Mouse (Mus musculus) midbrain, postnatal 0 days (tissue): ENCODE results near the gene Nelfb. TPM values are rescaled to one million over a fixed set of nuclear protein-coding genes. Genes with fewer than 3 reads are reported as not detected.
A peak's percentile ranks its signal among the peaks of the same experiment; 100 is the strongest.

Experiments
- ATAC-seq: fragments of 200-750 bp; cut with Nextera tagmentation; 2 replicates; pipeline ENCODE4 v1.8.0; 2017; ENCODE audit warnings: moderate number of reproducible peaks, mild to moderate bottlenecking, moderate TSS enrichment, moderate library complexity; ENCODE audit not compliant: low FRiP score
- DNase-seq: peaks from one replicate; pipeline ENCODE4 v3.0.0-alpha.2; 2015; ENCODE audit warnings: low spot score
- H3K27ac ChIP-seq: fragments of 300-500 bp; sonication (generic); 2 replicates; pipeline ENCODE4 v1.5.1; 2014; ENCODE audit warnings: low read depth, mild to moderate bottlenecking, low read length, mixed read lengths
- H3K27me3 ChIP-seq: fragments of 300-500 bp; sonication (generic); 2 replicates; pipeline ENCODE4 v1.6.1; 2014; ENCODE audit warnings: low read length, control low read depth, mixed read lengths; ENCODE audit not compliant: insufficient read depth
- H3K36me3 ChIP-seq: fragments of 300-500 bp; sonication (generic); 2 replicates; pipeline ENCODE4 v1.6.1; 2014; ENCODE audit warnings: low read length, control low read depth, mixed read lengths; ENCODE audit not compliant: insufficient read depth
- H3K4me1 ChIP-seq: fragments of 300-500 bp; sonication (generic); 2 replicates; pipeline ENCODE4 v1.6.1; 2014; ENCODE audit warnings: mild to moderate bottlenecking, control low read depth, antibody characterized with exemption, low read length, mixed read lengths; ENCODE audit not compliant: insufficient read depth
- H3K4me2 ChIP-seq: fragments of 300-500 bp; sonication (generic); 2 replicates; pipeline ENCODE4 v1.6.1; 2014; ENCODE audit warnings: low read depth, mild to moderate bottlenecking, low read length, mixed read lengths; ENCODE audit not compliant: poor library complexity, severe bottlenecking
- H3K4me3 ChIP-seq: fragments of 300-500 bp; sonication (generic); 2 replicates; pipeline ENCODE4 v1.5.1; 2014; ENCODE audit warnings: low read depth, mild to moderate bottlenecking, low read length, moderate library complexity
- H3K9ac ChIP-seq: fragments of 300-500 bp; sonication (generic); replicated peaks from 2 replicates; pipeline ENCODE4 v1.6.1; 2014; ENCODE audit warnings: mild to moderate bottlenecking, low read length, moderate library complexity, mixed read lengths; ENCODE audit not compliant: poor library complexity, severe bottlenecking
- H3K9me3 ChIP-seq: fragments of 300-500 bp; sonication (generic); 2 replicates; pipeline ENCODE4 v1.6.1; 2016; ENCODE audit warnings: low read length, control low read depth
- CTCF ChIP-seq: IDR thresholded peaks from 2 replicates; pipeline ENCODE4 v1.5.1; 2016; ENCODE audit warnings: antibody characterized with exemption, mild to moderate bottlenecking
- WGBS: fragments of 180-500 bp; shearing (Covaris S2); extraction: QIAGEN DNeasy Blood & Tissue Kit; methylation state at CpG from one replicate; pipeline ENCODE4 v1.1.7; 2014; 5-methylcytosine and 5-hydroxymethylcytosine counted together
- polyA plus RNA-seq: library from polyadenylated mRNA; unstranded; fragments of >200 nt; fragmentation: Nextera tagmentation; extraction: Ambion mirVana; gene quantifications from 2 replicates; pipeline ENCODE4 v1.2.1, GENCODE M21; 2015
- total RNA-seq: library from RNA; depleted of rRNA; stranded (reverse); fragments of >200 nt; gene quantifications from 2 replicates; pipeline ENCODE4 v1.2.3, GENCODE M21; 2014

Nelfb gene
- total and polyA plus RNA-seq, 2 experiments from 2014 or later: 87.0 to 90.4 TPM

- no peak for TF ChIP-seq CTCF
- H3K27ac ChIP-seq: no peak overlapping the region
- H3K36me3 ChIP-seq: no peaks in the 10 kb centered on the region
- 60% methylated on average over 1 of the region's 1 CpGs for WGBS
- no peak overlapping the region for H3K9ac ChIP-seq
- no peaks in the 10 kb centered on the region for H3K27me3 ChIP-seq
- DNase-seq: peak; percentile 44
- ATAC-seq: no peak
- no peaks in the 10 kb centered on the region for H3K9me3 ChIP-seq
- H3K4me3 ChIP-seq: no peak overlapping the region
- no peak overlapping the region for H3K4me2 ChIP-seq
- H3K4me1 ChIP-seq: peaks cover 13% of the 10 kb centered on the region; the same call in 1 of the 2 replicates
These were observed 39.5 kb downstream of the Nelfb start for GRCm38 (mm10) chr2:25171769-25172153.

DNA sequence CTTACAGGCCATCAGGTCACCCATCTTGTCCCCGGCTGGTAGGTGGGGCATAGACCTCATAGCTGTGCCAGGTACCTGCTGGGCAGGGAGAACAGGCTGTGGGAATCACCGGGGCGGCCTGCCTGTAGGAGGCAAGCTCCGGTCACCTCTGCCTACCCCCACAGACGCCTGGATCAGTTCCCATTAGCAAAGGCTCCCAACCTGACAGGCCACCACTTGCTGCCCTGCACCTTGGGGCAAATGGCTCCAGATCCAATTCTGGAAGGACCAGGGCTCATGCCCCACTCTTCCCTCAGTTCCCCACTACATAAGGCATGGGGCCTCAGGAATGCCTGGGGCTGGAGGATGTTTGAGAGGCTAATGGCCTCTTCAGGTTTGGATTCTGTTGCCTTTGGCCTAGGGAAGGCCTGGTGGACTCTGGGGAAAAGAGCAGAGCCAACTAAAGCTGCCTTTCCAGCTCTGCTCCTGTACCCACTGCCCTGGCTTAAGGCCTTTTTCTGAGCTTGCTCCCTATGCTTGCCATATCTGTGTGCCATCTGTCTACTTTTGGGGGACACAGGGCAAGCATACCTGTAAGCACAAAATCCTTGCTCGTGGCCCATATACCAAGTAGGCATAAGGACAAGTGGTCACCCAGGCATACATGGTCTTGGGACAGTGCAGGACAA is 40.1 kb downstream of the Nelfb start:
- ATAC-seq: no peak
- 87% methylated on average over 6 of the region's 6 CpGs for WGBS

GRCm38 (mm10) chr2:25170326-25171100 is 40.8 kb downstream of the Nelfb start:
- ATAC-seq: no peak
- Histone ChIP-seq H3K36me3 (no peaks in the 10 kb centered on the region), H3K4me1 (peaks cover 11% of the 10 kb centered on the region; the same call in 1 of the 2 replicates), H3K4me3 (no peak overlapping the region), H3K4me2 (no peak overlapping the region), H3K27ac (no peak overlapping the region), H3K9me3 (no peaks in the 10 kb centered on the region), H3K27me3 (no peaks in the 10 kb centered on the region), H3K9ac (no peak overlapping the region)
- WGBS: 81% methylated on average over 10 of the region's 10 CpGs
- no peak for DNase-seq
- TF ChIP-seq CTCF: no peak

More for the DNA sequence above, 40.1 kb downstream of the Nelfb start:
- H3K27ac ChIP-seq: no peak overlapping the region
- DNase-seq: no peak
- H3K9me3 ChIP-seq: no peaks in the 10 kb centered on the region
- no peak for TF ChIP-seq CTCF
- H3K4me1 ChIP-seq: peaks cover 11% of the 10 kb centered on the region; the same call in 1 of the 2 replicates
- H3K4me2 ChIP-seq: no peak overlapping the region
- H3K27me3 ChIP-seq: no peaks in the 10 kb centered on the region
- H3K36me3 ChIP-seq: no peaks in the 10 kb centered on the region
- no peak overlapping the region for H3K4me3 ChIP-seq
- H3K9ac ChIP-seq: no peak overlapping the region

DNA sequence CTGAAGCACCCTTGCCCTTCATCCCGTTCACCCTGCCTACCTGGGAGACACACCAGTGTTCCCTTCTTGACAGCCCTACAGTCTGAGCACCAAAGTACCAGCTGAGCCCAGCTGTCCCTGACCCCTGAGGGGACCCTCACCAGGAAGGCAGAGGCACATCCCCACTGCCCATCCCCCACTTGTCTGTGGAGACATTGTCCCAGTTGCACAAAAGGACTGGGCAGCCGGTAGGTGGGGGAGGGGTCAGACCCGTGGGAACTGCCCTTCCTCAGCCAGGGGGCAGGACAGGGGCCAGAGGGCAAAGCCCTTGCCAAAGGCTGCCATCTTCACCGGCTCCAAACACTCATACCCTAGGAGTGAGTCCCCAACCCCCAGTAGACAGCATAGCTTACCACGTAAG is 41.5 kb downstream of the Nelfb start:
- Histone ChIP-seq H3K9ac (no peak overlapping the region), H3K4me1 (peaks cover 11% of the 10 kb centered on the region; the same call in 1 of the 2 replicates), H3K4me3 (no peak overlapping the region), H3K27ac (no peak overlapping the region), H3K27me3 (no peaks in the 10 kb centered on the region), H3K4me2 (no peak overlapping the region), H3K9me3 (no peaks in the 10 kb centered on the region), H3K36me3 (no peaks in the 10 kb centered on the region)
- no peak for DNase-seq
- 17% methylated on average over 5 of the region's 5 CpGs for WGBS
- peak; percentile 14 for TF ChIP-seq CTCF
- ATAC-seq: no peak

GRCm38 (mm10) chr2:25168665-25168978 is 42.7 kb downstream of the Nelfb start:
- no peak for TF ChIP-seq CTCF
- Histone ChIP-seq H3K27ac (peak overlapping the region; percentile 52), H3K9me3 (no peaks in the 10 kb centered on the region), H3K4me2 (peak overlapping the region; percentile 97), H3K36me3 (no peaks in the 10 kb centered on the region), H3K4me3 (peak overlapping the region; percentile 62), H3K4me1 (peaks cover 11% of the 10 kb centered on the region; the same call in 1 of the 2 replicates), H3K27me3 (no peaks in the 10 kb centered on the region), H3K9ac (no peak overlapping the region)
- 5% methylated on average over 2 of the region's 2 CpGs for WGBS
- DNase-seq: no peak
- ATAC-seq: peak; percentile 20; the same call in 1 of the 2 replicates
